Mouse (Mus musculus) right cerebral cortex, adult 2 months (tissue): Measurements from ENCODE around the gene Dner.
"Not testable (repeated sequence)": the region's sequence is repeated elsewhere in the genome, so short reads cannot be mapped to it uniquely, and the experiment has no call there.

Source experiments
- DNase-seq, 2 experiments: peaks; one replicate each; pipeline ENCODE4 v3.0.0; 2021 to 2022; ENCODE audit warnings: low spot score in 2 of 2

The Dner gene

DNA sequence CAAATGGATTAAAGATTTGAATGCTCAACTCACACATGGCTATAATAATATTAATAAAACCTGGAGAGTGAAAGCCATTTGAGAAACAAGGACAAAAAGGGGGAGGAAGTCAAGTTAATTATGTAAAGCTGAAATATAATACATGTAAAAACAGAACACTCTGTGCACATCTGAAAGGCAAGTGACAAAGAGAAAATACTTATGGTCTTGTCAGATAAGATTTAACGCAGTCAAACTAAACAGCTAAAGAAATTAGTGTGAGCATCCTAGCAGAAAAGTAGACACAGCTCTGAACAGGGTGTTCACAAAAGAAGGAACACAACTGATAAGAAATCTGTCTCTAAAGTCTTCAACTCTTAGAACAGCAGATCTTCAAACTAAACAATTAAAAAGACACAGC, 293.9 kb downstream of the Dner start:
- no peak for DNase-seq

DNA sequence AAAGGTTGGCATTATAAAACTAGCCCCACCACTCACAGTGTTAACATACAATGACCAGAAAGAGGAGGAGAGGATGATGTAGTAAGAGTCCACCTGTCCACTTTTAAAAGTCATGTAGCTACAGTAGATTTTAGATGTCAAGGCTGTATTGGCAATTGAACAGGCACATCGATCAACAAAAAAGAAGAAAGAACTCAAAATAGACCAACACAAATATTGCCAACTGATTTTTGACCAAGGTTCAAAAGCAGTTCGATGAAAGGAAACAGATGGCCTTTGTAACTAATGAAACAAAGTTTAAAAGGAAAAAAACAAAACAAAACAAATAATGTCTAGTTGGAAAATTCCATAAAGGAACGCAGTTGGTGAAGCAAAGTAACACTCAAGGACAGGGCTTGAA, 296.4 kb downstream of the Dner start:
- DNase-seq, result no peak

DNA sequence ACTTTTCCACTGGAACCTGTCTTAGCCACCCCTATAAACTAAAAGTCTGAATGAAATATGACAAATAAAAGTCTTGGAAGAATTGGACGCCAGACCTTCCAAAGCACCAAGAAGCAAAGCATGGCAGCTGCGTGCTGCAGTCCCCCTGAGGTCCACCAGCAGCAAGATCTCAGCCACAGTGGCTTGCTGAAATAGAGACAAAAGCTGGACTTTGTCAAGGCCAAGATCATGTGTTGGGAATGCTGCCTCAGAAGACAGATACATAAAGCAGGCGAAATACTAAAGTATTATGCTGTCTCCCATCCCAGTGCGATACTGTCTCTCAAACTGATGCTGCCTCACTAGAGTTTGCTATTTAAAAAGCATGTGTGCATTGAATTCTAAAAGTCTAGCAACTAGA, 296.9 kb downstream of the Dner start:
- DNase-seq, result no peak

DNA sequence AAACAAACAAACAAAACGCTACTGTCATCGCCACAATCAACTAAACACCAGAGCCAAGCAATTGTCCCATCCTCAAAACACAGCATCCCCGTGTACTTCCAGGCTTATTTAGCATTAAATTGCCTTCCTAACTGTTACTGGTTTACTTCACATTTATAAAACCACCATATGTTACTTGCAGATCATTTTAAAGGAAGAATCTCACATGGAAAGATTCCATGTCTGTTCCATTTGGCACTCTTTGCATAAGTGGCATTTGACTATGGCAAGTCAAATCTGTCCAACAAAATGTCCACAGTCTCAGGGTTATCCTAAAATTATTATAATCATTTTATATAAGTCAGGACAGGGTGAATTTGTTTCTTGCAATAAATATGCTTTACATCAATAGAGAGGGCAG, 299.2 kb downstream of the Dner start:
- no peak for DNase-seq

DNA sequence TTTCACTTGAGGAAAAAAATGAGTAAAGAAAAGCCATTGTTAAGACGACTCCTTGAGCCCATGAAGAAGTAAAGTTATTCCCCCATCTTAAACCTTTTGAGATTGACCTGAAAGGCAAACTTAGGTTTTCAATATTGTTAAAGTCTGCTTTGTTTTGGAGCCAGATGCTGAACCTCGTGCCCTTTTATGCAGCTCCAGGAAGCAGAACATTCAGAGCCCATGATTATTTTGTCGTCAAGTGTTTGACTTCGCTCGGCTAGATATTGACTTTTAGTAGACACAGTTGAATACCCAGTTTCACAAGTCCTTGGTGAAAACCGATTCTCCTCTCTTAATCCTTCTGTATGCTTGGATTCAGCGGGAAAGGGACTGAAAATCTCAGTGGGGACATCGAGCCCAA, 300.1 kb downstream of the Dner start:
- DNase-seq, result no peak

DNA sequence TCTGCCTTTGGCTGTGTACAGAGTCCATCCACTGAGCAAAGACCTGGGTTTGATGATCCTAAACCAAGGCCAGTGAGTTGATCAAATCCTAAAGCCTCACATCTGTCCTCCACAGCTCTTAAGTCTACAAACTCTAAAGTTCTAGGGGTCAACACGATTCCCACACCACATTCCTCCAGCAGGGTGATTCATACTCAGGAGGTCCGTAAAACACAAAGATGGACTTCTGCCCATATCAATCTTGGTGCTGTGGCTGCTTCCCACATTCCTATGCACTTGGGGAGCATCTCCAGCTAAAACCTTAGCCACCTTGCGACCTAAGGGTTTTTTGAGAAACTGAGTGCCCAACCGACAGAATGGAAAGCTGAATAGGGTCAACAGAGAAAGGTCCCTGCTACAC, 305.1 kb downstream of the Dner start:
- DNase-seq, result no peak

DNA sequence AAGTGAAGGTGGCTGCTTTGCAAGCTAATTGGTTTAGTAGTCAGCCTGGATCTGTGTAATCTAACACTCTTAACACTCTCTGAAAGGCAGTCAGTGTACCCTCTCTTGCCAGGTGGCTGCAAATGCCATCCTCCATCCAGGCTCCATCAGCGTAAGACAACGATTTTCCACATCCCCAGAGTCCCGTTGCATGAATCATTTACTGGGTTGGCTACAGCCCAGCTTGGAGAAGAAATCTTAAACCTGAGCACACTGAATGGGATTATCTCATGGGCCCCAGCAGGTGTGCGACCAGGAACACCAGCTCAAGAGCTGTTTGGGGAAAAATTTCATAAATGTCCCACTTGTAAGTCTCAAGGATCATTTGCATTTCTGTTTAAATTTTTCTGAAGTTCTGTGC, 308.4 kb downstream of the Dner start:
- no peak for DNase-seq

DNA sequence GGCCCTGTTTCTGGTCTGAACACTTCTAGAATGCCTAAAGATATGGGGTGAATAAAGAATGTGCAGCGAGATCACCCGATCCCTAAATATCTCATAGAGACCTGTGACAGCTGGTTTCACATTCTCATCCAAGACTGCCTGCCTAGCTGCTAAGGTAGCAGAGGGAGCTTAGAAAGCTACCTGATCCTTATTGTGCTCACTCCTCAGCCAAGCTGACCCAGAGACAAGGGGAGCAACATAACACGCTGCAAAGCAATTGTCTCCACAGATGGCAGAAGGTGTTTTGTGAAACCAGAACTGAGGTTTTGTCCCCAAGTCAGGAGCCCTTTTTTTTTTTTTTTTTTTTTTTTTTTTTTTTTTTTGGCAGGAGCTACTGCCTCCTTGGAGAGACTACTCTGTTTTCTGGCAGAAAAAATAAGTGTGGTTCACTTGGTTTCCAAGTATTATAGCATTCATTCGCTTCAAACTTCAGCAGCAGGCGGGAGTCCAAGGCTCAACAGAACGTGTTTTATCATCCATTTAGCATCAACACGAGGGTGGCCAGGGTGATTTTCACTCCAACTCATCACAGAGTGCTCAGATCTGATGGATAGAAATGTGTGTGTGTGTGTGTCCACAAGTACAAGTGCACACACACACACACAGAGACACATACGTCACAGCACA, 309.4 kb downstream of the Dner start:
- peak in 1 of 2 experiments; percentile 57 for DNase-seq

DNA sequence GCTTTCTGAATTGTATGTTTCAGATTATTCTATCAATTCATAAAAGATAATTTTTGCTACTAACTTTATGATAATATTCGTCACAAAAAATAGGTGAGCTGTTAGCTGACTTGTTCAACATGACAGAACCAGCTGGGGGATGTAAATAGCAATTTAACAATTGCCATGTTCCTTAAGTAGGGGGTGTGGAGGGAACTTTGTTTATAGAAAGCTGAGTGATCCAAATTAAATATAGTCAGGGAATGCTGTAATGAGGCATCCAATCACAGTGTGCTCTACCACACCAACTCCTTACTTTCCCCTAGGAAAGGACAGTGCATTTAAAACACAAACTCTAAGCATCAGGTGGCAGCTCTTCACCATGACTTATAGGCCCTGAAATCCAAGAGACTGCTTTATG, 313.3 kb downstream of the Dner start:
- no peak for DNase-seq

DNA sequence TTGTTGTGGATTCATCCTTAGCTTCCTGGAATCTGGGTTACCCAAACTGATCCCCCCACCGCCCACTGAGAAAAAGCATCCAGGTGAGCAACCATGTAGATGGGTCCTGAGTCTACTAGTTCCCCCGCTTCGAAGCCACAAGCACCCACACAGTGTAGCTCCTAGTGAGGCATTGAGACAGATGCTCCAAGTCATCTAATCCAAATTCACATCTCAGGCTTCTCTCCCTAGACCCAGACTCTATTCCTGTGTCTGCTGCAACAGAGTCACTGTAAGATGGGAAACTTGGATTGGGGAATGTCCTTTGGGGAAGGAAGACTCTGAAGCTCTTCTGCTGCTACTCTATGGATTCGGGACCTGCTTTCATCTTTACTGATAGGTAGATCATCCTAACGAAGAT, 314.0 kb downstream of the Dner start:
- DNase-seq, result no peak

DNA sequence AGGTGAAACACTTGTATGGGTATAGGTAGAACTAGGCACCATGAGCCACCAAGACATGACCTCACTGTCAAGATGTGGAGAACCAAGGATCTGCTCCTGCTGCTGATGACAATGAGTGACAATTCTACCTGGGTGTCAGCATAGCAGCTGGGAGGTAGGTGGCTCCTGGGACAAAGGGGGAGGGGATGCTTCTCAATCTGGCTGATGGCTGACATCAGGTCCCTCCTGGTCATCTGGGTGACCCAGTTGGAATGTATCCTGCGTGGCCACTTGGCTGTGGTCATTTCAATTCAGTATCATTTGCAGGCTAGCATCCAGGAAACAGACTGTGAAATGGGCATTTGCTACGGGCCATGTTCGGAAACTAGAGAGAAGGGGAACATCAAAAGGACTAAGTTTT, 315.1 kb downstream of the Dner start:
- DNase-seq, result no peak

DNA sequence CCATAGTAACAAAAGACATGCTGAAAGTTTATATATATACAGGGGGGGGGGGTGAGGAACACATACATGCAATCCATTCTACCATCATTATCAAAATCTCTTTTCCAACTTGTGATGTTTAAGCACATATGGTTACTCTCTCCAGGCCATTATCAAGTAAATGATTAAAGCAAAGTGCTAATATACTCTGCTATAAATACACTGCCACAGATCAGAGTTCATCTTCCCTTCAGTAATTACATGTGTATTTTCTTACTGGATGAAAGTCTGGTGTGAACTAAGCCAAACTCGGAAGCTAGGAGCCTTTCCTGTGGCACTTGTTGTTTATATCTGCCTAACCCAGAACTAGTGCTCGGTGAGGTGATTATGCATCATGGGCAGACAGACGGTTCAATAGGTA, 328.3 kb downstream of the Dner start:
- no peak for DNase-seq

DNA sequence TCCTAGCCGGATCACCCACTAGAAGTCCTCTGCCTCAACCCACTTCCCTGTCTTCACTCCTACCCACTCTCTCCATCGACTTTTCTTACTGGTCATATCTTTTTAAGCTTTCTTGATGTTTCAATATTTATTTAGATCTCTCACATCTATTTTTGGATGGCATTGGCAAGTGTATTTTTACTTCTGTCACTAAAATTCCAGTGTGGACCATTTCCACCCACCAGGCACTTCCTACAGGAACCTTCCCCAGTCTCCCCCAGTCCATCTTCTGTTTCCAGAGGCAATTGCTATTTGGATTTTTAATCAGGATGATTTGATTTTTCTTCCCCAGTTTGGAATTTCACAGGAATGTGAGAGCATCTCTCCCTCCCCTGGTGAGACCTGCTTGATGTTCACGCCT, 329.5 kb downstream of the Dner start:
- no peak for DNase-seq

DNA sequence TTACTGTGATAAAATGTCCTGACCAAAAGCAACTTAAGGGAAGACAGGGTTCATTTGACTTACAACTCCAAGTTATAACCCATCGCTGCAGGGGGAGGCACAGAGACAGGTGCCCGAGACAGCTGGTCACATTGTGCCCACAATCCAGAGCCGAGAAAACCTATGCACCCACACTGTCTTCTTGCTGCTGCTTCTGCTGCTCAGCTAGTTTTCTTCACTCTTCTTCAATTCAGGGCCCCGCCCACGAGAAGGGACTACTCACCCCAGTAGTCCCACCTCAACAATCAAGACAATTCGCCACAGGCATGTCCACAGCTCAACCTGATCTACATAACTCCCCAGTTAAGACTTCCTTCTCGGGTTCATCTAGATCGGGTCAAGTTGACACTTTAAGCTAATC, 332.1 kb downstream of the Dner start, which contains the start of gene Pid1:
Gene Pid1 (minus strand): TSS at position 214 of the 400 bp plus-strand sequence.
- no peak for DNase-seq

DNA sequence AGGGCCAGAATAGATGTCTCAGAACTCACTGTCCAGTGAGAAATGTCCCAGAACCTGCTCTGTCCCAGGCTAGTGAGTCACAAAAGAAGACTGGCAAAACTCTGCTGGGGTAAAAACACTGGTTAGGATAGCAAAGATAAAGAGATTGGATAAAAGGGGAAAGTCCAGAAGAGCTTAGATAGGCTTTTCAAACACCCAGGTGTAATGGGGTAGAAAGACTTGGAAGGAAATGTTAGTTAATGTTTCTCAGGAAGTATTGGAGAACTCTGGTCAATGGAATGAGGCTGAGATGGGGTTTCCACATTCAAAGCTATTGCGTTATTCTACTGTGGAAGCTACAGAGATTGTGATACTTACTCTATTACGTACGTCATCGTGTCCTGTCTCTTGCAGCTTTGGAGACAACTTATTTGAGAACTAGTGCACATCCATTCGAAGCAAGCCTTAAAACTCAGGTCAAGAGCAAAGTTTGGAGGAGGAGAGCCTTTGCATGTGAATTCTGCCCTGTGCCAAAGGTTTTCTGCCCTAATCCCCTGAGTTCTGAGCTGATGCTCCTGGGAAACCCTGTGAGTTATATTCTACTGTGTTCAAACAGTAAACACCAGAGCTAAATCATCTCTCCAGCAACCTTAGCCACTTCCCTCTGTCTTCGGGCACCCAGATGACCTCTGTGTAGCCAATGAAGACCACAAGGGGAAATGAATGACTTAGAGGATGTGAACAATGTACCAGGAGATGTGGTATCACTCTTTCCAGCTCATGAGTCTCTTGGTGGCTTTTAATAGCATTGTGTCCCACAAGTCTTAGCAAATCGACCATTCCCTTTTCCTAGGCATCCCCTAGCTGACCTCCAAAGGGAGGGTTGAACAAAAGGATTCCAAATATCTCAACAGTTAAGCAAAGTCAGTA, 333.1 kb downstream of the Dner start:
- no peak for DNase-seq

DNA sequence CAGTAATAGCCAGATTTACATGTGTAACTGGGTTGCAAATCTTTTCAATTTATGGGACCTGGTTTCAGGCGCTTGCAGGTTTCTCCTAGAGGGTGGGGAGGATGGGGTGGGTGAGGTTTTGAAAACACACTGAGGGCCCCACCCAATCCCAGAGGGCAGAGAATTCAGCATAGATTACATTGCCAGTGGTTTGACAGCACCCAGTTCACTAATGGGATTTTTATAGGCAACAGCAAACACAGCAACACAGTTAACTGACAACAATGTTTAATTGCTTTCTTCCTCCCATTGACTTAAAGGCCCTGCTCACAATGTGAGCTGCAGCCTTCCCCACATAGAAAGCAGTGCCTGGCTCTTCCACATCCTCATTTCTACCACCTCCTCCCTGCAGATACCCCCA, 333.8 kb downstream of the Dner start:
- DNase-seq, result no peak

DNA sequence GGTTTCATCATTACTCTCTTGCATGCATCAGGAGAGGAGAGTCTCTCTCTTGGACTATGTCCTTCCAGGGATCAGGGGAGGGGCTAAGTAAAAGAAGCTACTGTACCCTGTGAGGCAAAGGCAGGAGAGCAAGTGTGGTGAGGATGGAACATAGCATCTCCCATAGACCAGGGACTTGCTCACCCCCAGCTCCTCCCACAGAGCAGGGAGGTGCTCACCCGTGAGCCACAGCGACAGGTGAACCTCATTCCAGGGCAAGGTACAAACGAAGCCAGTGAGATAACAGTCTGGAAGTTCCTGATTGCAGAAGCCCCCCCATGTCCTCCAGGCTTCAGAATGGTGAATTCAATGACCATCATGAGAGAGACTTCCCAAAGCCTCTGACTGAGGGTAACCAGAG, 334.6 kb downstream of the Dner start:
- no peak for DNase-seq

DNA sequence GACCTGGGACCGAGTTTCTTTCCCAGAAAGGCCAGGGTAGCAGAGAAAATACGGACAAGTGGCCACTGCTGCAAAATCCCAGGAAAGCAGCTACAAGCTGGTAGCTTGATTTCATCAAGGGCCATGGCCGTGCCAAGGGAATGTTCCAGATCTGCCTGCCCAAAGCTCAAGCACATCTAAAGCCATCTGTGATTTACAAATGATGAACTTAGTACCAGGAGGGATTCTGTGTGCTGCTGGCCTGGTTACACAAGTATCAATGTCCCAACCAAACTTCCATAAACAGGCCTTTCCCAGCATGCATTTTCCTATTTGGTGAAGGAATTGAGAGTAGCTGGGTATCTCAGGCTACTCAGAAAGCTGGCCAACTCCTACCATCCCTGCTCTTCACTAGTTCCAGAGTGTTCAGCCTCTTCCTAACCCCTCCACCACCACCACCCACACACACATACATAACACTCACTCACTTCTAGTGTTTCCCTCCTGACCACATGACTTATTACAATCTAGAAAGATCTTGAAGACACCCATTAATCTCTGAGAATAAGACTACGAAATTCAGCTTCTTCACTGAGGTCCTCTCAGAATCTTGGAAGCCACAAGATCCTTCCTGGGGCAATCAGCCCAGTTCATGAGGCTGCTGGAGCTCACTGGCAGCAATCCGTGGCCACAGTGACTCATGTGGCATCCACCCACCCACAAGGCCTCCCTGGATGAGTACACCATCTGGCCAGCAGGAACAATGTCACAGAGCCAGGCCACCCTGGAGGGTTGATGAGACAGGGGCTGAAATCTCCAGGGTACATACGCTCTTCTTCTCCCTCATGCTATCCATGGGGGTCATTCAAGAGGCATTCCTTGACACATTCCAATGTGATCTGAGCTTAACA, 336.2 kb downstream of the Dner start:
- no peak for DNase-seq

DNA sequence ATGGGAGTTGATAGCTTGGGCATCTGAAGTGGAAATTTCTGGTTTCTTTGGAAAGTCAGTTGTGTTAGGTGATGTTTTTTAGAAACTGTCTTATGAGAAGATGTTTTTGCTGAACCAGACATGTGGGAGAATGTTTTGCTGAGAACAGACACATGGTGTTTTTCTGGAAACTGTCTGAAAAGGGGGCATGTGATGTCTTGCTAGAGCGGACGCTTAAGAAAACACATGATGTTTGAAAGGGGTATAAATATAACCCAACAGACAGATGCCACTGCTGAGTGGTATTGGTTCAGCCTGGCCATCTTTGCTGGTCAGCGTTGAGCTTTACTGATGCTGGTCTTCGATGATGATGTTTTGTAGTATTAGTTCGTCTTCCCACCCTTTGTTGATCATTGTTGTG, 338.8 kb downstream of the Dner start:
- no peak for DNase-seq

DNA sequence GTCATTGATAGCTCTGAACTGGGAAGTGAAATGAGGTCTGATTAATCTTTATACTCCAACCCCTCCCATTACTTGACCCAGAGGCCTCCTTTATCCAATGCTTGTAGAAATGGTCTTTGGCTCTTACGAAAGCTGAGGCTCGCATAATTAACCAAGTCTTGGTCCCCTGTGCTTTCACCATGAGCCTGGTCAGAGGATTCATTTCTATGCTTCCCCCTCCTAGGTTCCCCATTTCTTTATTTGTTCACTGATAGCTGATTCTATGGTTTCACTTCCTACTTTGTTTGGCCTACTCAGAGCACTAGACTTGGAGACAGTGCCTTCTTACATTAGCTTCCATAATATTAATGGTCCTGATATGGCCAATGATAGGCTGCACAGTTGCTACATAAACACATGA, 345.8 kb downstream of the Dner start:
- DNase-seq, result no peak

DNA sequence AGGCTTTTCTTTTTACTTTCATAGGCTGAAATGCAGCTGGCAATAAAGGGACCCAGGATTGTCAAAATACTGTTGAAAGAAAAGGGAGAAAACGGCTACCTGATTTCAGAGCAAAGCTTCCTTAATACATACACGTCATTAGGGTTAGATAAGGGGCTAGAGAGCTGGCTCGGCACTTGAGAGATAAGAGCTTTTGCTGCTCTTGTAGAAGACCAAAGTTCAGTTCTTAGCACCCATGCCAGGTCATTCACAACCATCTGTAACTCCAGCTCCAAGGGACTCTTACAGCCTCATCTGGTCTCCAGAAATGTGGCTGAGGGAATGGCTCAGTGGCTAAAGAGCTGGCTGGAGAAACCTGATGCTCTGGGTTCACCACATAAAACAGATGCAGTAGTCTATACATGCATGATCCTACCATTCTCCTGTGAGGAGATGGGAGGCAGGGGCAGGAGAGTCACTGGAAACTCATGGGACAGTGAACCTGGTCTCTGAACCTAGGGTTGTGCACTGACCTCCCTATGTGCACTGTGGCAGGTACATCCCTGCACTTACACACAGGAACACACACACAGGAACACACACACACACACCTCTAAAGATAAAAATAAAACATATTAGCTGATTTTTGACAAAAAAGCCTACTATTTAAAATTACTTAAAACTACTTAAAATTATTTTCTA, 348.1 kb downstream of the Dner start:
- DNase-seq, result no peak

DNA sequence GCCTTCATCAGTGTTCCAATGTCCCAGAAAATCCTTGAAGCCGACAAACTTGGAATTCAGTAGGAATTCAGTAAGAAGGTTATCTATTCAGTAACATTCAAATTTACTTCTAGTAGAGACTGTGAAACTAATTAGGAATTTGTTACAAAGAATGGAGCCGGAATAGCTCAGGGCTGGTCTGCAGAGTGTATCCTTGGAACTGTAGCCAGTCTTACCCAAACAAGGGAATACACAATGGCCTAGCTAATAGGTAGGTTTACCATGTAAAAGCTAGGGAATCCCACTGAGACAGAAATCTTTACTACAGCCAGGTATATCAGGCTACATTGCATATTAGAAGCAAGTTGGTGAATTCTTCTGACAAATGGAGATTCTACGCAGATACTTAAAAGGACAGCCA, 363.2 kb downstream of the Dner start:
- not testable (repeated sequence) for DNase-seq
